Mouse (Mus musculus): ENCODE results near the gene Limd2. TPM values are rescaled to one million over a fixed set of nuclear protein-coding genes. Genes with fewer than 3 reads are reported as not detected.
"Not testable (repeated sequence)": the region's sequence is repeated elsewhere in the genome, so short reads cannot be mapped to it uniquely, and the experiment has no call there.

The Limd2 gene
- total RNA-seq, 2 experiments from 2014 or later = 21.6 to 21.8 TPM

DNA sequence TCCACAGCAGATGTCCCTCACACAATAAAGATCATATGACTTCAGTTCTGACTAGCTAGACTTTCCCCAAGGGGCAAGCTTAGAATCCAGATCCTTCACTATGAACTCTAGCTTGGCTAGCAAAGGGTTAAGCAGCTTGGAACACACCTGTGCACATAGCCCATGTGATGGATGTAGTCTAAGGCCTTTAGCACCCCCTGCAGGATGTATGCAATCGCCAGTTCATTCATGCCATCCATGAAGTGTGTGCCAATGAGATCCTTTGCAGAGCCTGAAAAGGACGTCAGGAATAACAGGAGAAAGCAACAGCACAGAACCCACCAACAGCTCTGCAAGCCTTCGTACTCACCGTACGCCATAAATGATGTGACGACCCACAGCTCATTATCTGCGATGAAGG is 10.1 kb upstream of the Limd2 start:
- no peak for DNase-seq

- no peak for DNase-seq
Observed at GRCm38 (mm10) chr11:106167435-106167834, 6.8 kb upstream of the Limd2 start.

DNA sequence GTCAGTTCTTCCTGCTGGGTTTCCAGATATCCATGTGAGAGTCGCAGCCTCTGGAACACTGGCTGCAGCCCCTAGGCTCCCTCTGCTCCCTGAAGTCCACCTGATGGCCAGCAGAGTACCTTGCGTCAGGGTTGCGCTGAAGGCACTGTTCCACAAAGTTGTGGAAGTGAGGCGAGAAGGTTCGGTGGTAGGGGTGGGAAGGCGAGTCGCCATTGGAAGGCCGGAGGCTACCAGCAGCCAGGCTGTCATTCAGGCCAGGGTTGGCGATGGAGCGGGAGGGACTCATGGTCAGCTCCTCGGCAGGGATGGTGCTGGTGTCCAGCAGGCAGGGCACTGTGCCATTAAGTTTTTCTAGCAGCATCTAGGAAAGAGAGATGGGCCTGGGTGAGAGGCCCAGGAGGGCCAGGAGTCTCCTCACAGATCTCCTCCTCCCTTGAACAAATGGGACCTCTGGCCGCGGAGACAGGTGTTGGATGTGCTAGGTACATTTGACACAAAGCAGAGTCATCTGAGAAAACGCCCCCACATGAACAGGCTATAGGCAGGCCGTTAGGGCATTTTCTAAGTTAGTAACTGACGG is 4.0 kb upstream of the Limd2 start:
- peak; percentile 11 for DNase-seq

DNA sequence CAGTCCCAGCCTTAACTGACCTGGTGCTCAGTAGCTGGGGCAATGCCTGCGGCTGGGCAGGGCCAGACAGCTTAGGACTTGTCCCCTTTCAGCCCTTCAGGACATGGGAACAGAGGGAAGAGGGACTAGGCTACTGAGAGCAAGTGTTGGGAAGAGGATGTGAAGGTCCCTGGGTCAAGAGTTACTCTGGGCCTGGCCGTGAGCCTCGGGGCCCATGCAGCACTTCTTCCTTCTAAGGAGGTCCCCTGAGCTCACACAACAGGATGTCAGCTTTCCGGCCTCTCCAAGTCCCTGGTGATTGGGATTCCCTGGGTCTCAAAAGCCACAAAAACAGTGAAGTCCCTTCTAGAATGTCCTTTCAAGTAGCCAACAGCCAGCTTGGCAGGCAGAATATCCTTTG is 2.9 kb upstream of the Limd2 start:
- peak; percentile 17 for DNase-seq

- DNase-seq = peak; percentile 15
Observed at GRCm38 (mm10) chr11:106162237-106162636, 1.6 kb upstream of the Limd2 start.

DNA sequence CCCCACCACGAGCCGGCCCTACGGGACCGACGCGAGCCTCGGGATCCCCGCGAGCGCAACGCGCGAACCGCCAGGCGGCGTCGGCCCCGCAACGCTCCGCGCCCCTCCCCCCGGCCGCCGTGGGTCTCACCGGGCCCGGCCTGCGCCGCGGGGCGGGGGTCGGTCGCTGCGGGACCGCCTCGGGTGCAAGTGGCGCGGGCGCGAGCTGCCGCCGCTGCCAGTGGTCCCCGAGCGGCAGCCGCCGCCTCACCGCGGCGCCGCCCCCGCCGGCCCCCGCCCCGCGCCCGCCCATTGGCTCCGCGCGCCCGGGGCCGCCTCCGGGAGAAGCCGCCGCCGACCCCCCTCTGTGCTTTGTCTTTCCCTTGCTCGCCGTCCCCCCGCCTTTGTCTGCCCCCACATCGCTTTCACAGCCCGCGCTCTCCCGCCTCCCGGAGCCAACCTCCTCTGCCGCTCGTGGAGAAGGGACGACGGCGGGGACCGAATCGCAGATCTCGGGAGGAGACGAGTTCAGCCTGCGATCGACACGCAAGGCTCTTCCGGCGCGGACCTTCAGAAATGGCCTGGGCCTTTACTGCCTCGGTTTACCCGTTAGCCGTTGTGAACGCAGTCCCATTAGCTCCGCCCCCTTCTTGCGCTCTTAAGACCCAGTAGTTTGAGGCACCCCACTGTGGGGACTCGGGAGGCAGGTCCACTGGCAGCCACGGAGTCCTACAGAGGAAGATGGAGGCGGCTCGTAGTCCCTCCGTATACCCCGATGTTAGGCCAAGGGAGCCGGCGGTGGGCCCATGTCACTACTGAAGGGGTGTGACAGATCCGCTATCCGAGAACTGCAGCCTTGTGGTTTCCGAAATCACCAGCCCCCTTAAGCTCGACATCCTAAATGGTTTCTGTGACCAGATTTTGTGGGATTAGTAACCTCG is 479 bp downstream of the Limd2 start:
- DNase-seq = peak; percentile 82

DNA sequence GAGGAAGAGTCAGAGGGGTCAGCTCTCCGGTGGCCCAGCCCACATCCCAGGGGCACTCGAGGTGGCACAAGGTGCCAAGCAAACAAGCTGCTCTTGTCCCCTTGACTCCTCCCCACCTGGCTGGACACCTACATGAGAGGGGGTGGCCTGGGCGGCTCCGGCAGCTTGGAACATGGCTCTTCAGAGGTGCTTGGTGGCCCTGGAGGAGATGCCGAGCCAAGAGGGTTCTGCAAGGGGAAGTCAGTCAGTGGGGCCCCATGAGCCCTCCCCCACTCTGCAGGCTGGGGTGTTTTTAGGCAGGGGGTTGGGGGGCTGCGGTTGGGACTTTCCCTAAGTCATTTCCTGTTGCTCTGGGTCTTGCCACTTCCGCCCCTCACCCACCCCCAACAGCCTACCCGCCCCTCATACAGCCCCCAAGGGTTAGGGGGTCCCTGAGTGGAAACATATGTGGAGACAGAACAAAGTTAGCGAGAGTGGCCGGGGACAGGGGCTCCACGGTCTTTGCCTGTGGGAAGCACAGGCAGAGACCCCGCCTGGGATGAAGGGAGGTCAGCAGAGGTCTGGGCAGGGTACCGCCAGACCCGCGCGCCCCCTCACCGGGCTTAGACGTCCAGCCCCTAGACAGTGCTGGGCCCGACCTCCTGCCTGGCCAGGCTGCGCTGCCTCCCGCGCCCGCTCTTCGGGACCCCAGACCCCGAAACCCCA is 1.3 kb downstream of the Limd2 start:
- peak; percentile 40 for DNase-seq

- no peak for DNase-seq
Observed at GRCm38 (mm10) chr11:106158930-106159215, 1.8 kb downstream of the Limd2 start.

- peak; percentile 29 for DNase-seq
Observed at GRCm38 (mm10) chr11:106158081-106158929, 2.4 kb downstream of the Limd2 start.

- no peak for DNase-seq
Observed at GRCm38 (mm10) chr11:106157154-106157553, 3.5 kb downstream of the Limd2 start.

- no peak for DNase-seq
Observed at GRCm38 (mm10) chr11:106156257-106156656, 4.4 kb downstream of the Limd2 start.

DNA sequence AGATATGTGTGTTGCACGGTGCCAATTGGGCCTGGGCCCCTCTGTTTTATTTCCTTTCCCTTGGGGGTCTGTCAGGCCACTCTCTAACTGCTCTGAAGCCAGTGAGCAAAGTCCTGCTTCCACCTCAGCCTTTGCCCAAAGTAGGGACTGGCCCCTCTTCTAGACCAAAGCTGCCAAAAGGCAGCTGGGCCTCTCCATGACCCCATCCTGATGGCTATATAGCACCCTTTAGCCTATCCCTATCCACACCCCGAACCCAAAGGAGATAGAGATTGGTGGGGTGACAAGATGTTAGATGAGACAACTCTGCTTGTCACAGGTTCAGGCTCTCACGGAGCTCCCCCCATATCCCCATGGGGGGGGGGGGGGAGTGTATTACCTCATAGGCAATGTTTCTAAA is 4.9 kb downstream of the Limd2 start:
- peak; percentile 7 for DNase-seq

GRCm38 (mm10) chr11:106154770-106155169 is 5.9 kb downstream of the Limd2 start:
- DNase-seq = no peak

- no peak for DNase-seq
Observed at GRCm38 (mm10) chr11:106154091-106154490, 6.6 kb downstream of the Limd2 start.

- DNase-seq = no peak
Observed at GRCm38 (mm10) chr11:106152132-106152531, 8.5 kb downstream of the Limd2 start.

DNA sequence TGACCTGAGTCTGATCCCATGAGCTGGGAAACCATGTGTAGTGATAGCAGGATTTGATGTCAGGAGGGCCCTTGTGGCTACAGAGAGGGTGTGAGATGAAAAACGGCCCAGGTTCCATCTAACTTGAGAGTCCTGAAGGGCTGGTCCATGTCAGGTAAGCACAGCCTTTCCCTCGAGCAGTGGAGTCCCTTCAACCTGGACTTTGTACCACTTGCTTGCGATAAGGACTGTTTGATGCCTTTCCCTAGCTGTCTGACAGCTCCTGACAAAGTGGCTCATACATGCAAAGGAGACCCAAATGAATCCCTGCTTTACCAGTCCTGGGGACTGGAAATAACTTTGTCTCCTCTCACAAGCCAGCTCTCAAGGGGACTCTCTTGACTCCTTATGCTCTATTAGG is 9.4 kb downstream of the Limd2 start:
- no peak for DNase-seq

DNA sequence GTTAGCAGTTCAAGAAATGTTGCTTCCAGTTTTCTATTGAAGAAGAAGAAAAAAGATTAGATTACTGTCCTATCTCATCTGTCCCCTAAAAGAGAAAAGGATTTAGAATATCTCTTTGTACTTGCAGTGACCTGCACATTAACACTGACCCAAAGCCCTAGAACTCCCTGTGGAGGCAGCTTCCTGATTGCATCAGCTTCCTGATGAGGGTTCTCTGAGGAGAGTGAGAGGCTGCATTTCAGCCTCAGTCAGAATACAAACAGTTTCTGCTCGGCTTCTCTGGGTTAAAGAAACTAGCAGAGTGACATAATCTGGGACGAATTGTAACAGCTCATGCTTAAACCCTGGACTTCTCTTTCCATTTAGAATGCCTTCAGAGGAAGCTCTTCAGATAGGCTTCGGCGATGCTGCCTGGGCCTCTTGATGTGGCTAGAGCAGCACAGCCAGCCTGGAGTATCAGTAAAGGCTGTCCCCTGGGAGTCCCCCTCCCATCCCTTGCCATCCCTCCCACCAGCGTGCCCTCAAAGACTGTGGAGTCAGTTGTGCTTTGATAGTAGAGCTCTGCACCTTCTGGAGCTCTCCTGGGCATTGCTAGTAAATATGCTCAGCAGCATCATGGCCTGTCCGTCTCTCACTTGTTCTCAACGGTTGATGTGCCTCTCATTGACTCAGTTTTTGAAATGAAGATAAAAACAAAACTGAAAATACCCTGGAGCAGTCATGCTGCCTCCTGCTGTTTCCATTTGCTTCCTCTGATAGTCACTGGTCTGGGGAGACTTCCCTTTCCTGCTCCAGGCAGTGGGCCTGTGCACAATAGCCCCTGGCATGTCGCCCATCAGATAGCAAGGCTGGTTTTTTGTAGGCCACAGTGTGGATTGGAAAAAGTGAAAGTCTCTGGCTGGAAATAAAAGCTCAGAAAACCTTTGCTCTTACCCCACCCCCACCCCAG is 25.8 kb downstream of the Limd2 start:
- DNase-seq = peak; percentile 90

GRCm38 (mm10) chr11:106132516-106132915 is 28.1 kb downstream of the Limd2 start:
- DNase-seq = no peak

DNA sequence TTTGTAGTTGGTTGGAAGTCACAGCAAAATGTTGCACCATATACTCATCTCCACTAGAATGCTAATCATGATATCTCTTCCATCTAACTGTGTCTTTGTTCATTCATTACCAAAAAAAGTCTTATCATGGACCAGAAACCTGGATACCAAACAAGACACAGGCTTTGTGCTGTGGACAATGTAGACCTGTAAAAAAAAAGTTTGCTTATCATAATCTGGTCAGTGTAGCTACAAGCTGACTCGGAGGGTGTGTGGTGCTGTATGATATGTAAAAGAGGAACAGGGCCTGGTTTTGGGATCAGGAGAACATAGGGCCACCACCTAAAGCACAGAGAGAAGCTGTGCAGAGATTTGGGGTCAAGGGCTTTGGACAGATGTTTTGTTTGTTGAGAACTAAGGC is 31.2 kb downstream of the Limd2 start:
- no peak for DNase-seq

GRCm38 (mm10) chr11:106126727-106127373 is 33.8 kb downstream of the Limd2 start:
- DNase-seq = not testable (repeated sequence)

- DNase-seq = no peak
Observed at GRCm38 (mm10) chr11:106125827-106126226, 34.8 kb downstream of the Limd2 start.

All from heart, postnatal 4 days (tissue).